Mouse (Mus musculus): ENCODE results near the gene Pfkp.

- TF ChIP-seq POLR2A (IDR thresholded peaks at IDR 0.05; ENCODE audit: control insufficient read depth in 1 of 2, insufficient read depth in 1 of 2, low read depth in 1 of 2, low read length in 2 of 2, poor library complexity in 1 of 2) (no peak), USF1 (IDR thresholded peaks at IDR 0.05; ENCODE audit: low read depth, low read length) (no peak), BHLHE40 (IDR thresholded peaks at IDR 0.05; ENCODE audit: borderline replicate concordance, low read depth, low read length) (no peak), NRF1 (IDR thresholded peaks at IDR 0.05; ENCODE audit: insufficient read depth, low read depth, low read length, poor library complexity, severe bottlenecking) (no peak)
Observed at GRCm38 (mm10) chr13:6634063-6634462, 14.5 kb downstream of the Pfkp start.
